Mouse (Mus musculus) megakaryocyte, embryonic 14.5 days (primary cell): ENCODE data around the gene Insig1.

Experiments used
- FLI1 ChIP-seq: IDR thresholded peaks from 2 replicates; pipeline ENCODE4 v1.6.1; 2012; ENCODE audit warnings: low read length, inconsistent platforms, mixed read lengths
- GATA1 ChIP-seq: IDR thresholded peaks from 3 replicates; pipeline ENCODE4 v1.6.1; 2012; ENCODE audit warnings: mixed read lengths, low read length, inconsistent platforms, borderline replicate concordance

DNA sequence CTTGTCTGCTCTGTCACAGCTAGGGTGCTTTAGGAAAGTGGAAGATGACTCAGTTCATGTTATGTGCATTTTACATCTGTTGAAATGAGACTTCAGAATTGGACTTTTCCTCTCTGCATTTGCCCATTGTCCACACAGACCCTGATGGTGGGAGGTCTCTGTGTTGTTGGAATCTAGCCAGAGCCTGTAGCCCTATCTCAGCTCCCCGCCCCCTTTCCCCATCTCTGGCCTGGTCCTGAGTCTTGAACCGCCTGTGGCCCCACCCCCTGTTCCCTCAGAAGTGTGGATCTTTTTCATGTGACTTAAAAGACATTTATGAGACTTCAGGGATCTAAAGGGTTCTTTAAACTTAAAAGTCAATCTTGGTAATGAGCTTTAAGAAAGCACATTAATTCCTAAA is 47.7 kb upstream of the Insig1 start:
- no peak for TF ChIP-seq GATA1
- no peak for TF ChIP-seq FLI1
